ENCODE assay signal across 1 mouse cellular context in genomic region chr2:131171401-131172104, GRCm38 (mm10).
TF ChIP-seq lines count a peak whose summit lies in the region.

No protein-coding gene starts in this region.

TF ChIP-seq in MEL, 35 proteins besides CTCF, POLR2A, EP300 and RAD21 (continued from another document):
- TF ChIP-seq MXI1 (IDR thresholded peaks at IDR 0.05; ENCODE audit: low read depth, low read length), result peak; percentile 68; the same call in 1 of the 2 replicates
- no peak for TF ChIP-seq GATA1 (IDR thresholded peaks at IDR 0.05; ENCODE audit: low read depth, low read length)
- TF ChIP-seq JUND (IDR thresholded peaks at IDR 0.05; ENCODE audit: low read depth, low read length), result no peak
- peak; percentile 33; the same call in 1 of the 2 replicates for TF ChIP-seq MAZ (IDR thresholded peaks at IDR 0.05; ENCODE audit: low read depth, low read length)
- peak; percentile 34; the same call in 1 of the 2 replicates for TF ChIP-seq NRF1 (IDR thresholded peaks at IDR 0.05; ENCODE audit: insufficient read depth, low read depth, low read length, poor library complexity, severe bottlenecking)
- peak; percentile 80 for TF ChIP-seq USF1 (IDR thresholded peaks at IDR 0.05; ENCODE audit: low read depth, low read length)
- no peak for TF ChIP-seq ZMIZ1 (IDR thresholded peaks at IDR 0.05; ENCODE audit: low read depth, low read length)
- no peak for TF ChIP-seq ZC3H11A (IDR thresholded peaks at IDR 0.05; ENCODE audit: low read depth, low read length)
- TF ChIP-seq ELF1 (IDR thresholded peaks at IDR 0.05; ENCODE audit: low read depth, low read length), result no peak
- TF ChIP-seq MAX (IDR thresholded peaks at IDR 0.05; ENCODE audit: low read length), result peak; percentile 61; the same call in 1 of the 2 replicates
- peak; percentile 51; the same call in 1 of the 2 replicates for TF ChIP-seq SIN3A (IDR thresholded peaks at IDR 0.05; ENCODE audit: low read length)
- TF ChIP-seq BHLHE40 (IDR thresholded peaks at IDR 0.05; ENCODE audit: borderline replicate concordance, low read depth, low read length), result peak; percentile 100
